Comparison of ENCODE assay signal across 9 mouse cellular contexts in the genomic region with DNA sequence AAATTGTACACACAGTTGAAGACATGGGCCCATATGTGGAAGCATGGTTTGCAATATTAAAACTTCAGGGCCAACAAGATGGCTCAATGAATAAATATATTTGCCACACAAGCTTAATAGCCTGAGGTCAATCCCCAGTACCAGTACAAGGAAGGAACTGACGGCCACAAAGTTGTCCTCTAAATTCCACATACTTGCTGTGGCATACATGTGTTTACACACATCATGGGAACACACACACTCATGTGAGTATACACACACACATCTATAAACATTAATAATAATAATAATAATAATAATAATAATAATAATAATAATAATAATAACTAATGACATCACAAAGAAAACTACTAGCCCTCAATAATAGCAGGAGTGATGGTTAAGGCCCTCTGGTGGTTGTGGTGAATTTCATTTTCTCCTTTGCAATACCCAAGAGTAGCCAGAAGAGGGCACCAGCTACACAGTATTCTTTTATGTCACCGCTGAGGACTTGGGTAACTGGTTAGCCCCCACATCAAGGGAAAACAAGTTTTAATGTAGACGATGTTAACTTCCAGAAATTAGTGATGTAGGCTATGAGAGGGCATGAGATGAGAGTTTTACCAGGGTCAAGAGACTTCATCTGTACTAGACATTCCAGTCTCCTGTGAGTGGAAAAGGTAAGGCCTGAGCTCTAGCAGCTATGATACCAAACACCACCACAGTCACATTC.
A peak's percentile ranks its signal among the peaks of the same experiment; 100 is the strongest.
DNase-seq lines count a peak whose midpoint lies in the region; ATAC-seq lines count a peak whose summit lies in the region.
"Had no signal": no experiment of that assay in that cellular context is flagged by ENCODE, and none has a peak within 500 bp of the region (broad histone marks: within the 10 kb centered on the region; RNA-seq: fewer than 3 reads in every experiment).

No protein-coding gene starts in this region.

- ATAC-seq in megakaryocyte, adult 5-6 weeks (ENCODE audit: poor library complexity, severe bottlenecking): peak; percentile 91

- H3K27me3 ChIP-seq in heart, embryonic 10.5 days (ENCODE audit: insufficient read depth, poor library complexity, severe bottlenecking): no peaks in the 10 kb centered on the region

- H3K9me3 ChIP-seq in heart, embryonic 10.5 days: no peaks in the 10 kb centered on the region
- H3K9me3 ChIP-seq: limb, embryonic 13.5 days had no signal

- peak; percentile 32 to 55 for DNase-seq in heart, adult 18-20 months
- no peak for DNase-seq in heart, embryonic 10.5 days (ENCODE audit: low spot score)
- DNase-seq in B cell, adult 2 months: peak; percentile 75 to 78
- peak; percentile 70 for DNase-seq in ZHBTc4 (ENCODE audit: low read depth, low spot score)
- peak; percentile 64 for DNase-seq in forelimb bud, embryonic 11.5 days (ENCODE audit: low read depth, low spot score)
- peak; percentile 62 for DNase-seq in kidney, postnatal 14 days
- DNase-seq in yolk sac, embryonic 10.5 days (ENCODE audit: low spot score): peak; percentile 20

- peaks cover 6% of the 10 kb centered on the region; the same call in 1 of the 2 replicates for H3K4me1 ChIP-seq in heart, embryonic 10.5 days
- H3K4me1 ChIP-seq: limb, embryonic 13.5 days had no signal

- no peak overlapping the region for H3K27ac ChIP-seq in heart, embryonic 10.5 days
- H3K27ac ChIP-seq: limb, embryonic 13.5 days had no signal

- H3K36me3 ChIP-seq in heart, embryonic 10.5 days: no peaks in the 10 kb centered on the region
- H3K36me3 ChIP-seq: limb, embryonic 13.5 days had no signal

- 35% methylated on average over 3 of the region's 3 CpGs for WGBS in heart, embryonic 10.5 days

- no peak overlapping the region for H3K4me3 ChIP-seq in heart, embryonic 10.5 days
- H3K4me3 ChIP-seq: limb, embryonic 13.5 days had no signal
